Mouse (Mus musculus) adrenal gland, adult 18-20 months (tissue): ENCODE data around the gene Uqcrc1. TPM values are rescaled to one million over a fixed set of nuclear protein-coding genes. Genes with fewer than 3 reads are reported as not detected.

Experiments used
- DNase-seq, 2 experiments: peaks; one replicate each; pipeline ENCODE4 v3.0.0; 2021 to 2022; ENCODE audit warnings: low spot score in 2 of 2
- microRNA-seq, 2 experiments: library from miRNA; unstranded; fragments of <30 nt; microRNA quantifications; one replicate each; pipeline ENCODE4 v1.2.0; 2021; ENCODE audit warnings: borderline number of aligned reads in 2 of 2
- total RNA-seq, 2 experiments: library from RNA; stranded (reverse); gene quantifications; 1 replicate in 1 of 2; 2 replicates in 1 of 2; pipeline ENCODE4 v1.2.3; 2021

Uqcrc1 gene
- total RNA-seq, 2 experiments from 2014 or later = 638 to 1,072 TPM

DNA sequence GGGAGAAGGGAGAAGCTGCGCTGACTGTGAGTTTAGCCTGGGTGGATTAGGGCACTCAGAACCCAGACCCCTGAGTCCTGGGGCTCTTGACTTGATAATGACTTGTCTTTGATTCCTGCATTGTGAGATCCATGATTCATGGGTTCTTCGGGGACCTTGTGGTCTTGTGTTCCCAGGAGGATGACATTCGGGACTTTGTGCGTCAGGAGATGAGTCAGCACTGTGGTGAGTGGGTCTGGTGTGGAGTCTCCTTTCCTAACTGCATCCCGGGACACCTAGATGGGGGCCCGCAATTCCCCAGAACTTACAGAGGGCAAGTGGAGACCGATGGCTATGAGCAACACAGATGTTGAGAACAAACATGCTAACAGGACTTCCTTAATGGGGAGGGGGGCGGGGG lies 46.1 kb downstream of the Uqcrc1 start:
- DNase-seq = peak in 1 of 2 experiments; percentile 36

DNA sequence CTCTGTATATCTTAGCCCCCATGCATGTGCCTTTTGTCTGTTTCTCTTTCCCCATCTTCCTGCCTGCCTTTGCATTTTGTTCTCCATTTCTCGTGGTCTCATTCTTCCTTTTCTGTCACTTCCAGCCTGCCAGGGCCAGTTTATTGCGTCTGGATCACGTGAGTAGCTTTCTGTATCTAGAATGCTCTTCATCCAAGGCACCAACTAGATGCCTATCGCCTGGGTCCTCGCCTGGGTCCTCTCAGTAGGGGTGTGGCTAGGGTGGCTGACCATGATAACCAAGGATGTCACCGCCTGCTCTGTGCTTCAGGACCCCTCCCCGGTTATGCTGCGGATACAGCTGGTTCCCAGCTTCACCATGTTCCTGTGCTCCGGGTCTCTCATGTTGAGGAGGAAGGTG lies 46.8 kb downstream of the Uqcrc1 start:
- DNase-seq = no peak

GRCm38 (mm10) chr9:108985710-108986109 lies 49.3 kb downstream of the Uqcrc1 start, which contains the start of gene Ucn2:
Gene Ucn2, plus strand, starts transcription at chr9:108986010.
- DNase-seq = no peak

DNA sequence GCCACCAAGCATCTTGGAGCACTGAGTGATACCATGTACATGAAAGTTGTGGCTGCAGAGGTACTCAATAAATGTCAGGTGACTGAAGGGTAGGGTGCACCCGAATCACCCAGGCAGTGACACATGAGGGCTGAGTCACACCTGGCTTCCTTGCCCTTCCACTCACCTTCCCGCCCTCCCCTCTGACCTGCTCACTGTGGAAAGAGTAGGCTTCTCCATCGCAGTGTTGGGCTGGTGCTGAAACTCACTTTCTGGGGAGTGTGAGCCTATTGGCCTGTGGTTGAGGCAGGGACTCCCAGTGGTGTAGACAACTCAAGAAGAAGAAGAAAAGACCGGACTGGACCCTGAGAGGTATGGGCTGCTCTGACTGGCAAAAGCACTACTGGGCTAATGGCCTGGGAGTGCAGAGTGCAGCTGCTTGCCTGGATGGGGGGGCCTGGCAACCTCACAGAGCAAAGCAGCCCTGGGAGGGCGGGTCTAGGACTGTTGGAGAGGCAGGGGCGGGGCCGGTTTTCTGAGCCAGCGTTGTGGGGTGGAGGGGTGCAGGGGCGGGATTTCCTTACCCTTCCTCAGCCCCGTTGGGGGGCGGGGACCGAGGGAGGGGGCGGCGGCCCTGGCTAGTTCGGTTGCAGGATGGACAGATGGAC lies 51.4 kb downstream of the Uqcrc1 start:
- DNase-seq = peak in 1 of 2 experiments; percentile 44

DNA sequence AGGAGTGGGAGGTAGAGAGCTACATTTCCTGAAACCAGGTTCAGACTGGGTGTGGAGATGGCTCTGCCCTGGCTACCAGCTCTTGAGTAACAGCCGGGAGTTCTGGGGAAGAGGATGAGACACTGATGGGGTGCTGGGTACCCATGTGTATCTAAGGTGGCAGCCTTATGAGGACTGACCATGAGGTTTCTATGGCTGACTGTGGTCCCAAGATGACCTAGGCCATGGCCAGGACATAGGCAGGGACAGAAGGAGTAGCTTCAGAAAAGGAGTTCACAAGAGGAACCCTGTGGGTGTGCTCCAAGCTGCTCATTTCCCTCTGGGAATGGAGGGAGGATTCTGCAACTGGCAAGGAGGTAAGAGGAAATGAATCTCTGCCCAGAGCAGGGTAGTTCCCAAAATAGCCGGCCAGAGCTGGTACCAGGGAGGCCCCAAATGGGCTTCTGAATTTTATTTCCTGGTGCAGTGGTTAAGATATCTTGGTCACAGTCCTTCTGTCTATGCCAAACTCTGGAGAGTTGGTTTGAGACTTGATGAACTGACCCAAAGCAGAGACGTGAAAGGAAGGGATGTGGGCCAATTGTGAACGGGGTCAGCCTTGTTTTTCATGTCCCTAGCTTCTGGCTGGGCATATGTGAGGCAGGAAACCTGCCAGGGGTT lies 53.5 kb downstream of the Uqcrc1 start:
- no peak for DNase-seq

DNA sequence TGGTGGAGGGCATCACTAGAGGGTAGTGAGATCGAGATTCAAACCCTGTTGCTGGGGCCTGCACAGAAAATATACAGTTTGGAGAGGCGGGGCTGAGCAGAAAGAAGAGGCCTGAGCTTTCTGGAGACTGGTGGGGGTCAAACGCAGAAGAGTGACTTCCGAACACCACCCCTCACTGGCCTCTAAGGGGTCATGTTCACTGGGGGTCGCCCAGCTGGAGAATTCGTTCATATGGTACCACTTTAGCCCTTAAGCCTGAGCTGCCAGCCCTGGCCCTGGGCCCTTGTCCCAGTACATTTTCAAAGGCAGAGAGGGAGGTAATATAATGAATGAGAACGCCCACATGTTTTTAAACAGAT lies 54.0 kb downstream of the Uqcrc1 start:
- DNase-seq = no peak

DNA sequence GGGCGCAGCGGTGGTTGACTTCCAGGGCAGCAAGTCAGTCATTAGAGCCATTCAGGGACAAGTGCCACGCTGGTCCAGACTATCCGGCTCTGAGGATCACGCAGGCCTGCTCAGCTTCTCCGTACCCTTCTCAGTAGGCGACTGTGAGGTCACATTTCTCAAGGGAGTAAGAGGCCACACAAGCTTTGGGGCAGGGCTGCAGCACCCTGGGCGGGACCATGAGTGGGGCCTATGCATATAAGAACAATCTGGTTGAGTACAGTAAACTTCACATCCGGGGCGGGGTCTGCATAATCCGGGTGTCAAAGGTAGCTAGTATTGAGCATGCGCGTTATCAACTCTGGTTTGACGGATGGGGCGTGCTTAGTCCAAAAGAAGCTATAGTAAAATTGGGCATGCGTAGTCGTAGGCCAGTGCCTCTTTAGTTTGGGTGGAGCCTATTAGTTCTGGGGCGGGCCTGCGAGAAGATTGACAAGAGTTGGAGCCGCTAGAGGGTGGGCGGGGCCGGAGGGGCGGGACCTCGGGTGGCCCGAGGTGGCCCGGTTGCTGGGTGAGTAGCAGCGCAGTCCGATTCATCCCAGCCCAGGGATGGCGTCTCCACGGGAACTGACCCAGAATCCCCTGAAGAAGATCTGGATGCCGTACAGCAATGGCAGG lies 55.1 kb downstream of the Uqcrc1 start, which contains the start of gene Pfkfb4:
Pfkfb4 (plus strand) TSS at position 351 of the 657 bp plus-strand sequence.
- peak; percentile 82 to 83 for DNase-seq

DNA sequence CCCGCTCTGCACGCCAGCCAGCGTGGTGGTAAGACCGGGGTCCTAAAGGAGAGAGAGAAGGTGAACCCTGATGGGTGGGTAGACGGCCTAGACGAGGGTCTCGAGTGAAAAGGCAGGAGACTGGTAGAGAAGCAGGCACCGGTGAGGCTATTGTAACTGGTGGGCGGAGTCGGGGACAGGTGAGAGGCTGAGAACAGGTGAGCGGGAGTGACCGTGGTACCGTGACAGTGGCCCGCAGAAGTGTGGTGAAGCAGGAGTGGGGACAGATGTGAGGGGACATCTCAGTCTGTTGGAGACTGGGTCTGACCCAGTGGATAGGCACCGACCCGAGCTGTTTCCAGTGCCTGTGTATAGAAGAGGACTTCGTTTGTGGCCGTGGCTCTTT lies 55.6 kb downstream of the Uqcrc1 start:
- DNase-seq = no peak

DNA sequence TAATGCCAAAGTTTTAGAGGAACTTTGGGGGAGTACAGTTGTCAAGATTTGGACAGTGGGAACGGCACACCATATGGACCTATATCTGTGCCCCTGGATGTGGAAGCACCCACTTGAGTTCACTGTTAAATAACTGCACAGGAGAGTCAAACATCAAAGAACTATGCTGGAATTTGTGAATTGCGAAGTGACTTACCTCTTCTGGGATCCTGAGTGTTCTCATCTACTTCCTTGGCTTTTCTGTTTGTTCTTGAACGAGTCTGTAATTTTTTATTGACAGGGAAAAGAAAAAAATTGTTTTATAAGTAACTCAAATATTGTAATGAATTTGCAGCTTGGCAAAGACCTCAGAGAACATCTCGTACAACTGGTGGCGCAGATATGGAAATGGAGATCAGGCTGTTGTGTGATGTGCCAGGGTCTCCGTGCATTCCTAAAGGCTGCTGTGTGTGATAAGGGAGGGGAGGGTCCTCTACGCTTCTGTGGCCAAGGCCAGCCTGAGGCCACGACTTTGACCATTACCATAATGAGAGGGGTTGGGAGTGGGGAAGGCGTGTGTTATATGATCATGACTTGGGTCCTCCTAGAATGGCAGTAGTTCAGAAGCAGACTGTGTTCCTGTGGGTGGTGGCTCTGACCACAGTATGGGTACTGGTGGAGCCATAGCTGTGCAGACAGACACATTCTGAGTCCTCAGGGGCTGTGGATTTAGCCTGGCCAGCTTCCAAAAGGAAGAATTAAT lies 56.4 kb downstream of the Uqcrc1 start:
- no peak for DNase-seq

DNA sequence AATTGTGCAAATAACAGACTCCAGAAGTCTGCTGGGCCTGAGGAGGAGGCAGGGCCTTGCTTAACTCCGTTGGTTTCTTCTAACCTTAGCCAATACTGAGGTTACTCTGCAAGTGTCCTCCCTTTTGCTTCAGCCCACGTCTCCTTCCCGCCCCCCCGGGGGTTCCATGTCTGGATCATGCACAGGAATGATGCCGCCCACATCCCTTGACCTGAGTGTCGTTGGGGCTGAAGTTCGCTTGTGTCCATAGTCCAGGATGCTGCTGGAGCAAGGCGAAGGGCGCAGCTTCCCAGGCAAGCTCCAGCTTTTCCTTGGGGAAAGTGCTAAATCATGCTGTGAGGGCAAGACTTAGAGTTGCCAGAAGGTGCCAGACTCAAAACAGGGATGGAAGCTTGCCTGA lies 60.0 kb downstream of the Uqcrc1 start:
- DNase-seq = no peak

GRCm38 (mm10) chr9:108998287-108999166 lies 62.1 kb downstream of the Uqcrc1 start:
- DNase-seq = no peak

DNA sequence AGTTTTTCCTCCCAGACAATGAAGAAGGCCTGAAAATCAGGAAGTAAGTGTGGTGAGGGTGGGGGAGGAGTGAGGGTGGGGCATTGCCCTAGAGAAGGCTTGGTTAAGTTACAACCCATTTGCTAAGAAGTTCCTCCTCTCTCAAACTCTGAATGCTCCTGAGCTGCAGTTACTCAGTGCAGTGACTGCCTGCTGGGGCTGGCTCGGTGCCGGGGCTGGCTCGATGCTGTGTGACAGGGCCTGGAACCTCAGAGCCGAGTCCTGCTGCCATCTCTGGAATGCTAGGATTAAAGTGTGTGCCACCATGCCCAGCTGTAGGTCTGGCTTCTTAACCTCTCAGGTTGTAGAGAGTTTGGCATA lies 62.7 kb downstream of the Uqcrc1 start:
- DNase-seq = no peak

Small RNAs within 50 kb of the gene (microRNA-seq; reads per million reads assigned to microRNA genes)
- 0 reads per million in 2 experiments for gene Mir711

Other genes starting within 250 kb of the Uqcrc1 start
- 10 to 100 TPM; 33.1 to 43.5 TPM for gene Prkar2a, start 247.3 kb upstream of the Uqcrc1 start, total RNA-seq
- gene Ip6k2, start 152.8 kb upstream of the Uqcrc1 start, total RNA-seq = 100 to 1,000 TPM in 1 of 2 experiments, 10 to 100 TPM in 1; 76.8 to 101 TPM
- 10 to 100 TPM; 10.8 to 11.3 TPM for gene Nckipsd, start 128.3 kb upstream of the Uqcrc1 start, total RNA-seq
- 1 to 10 TPM; 3.6 to 4.1 TPM for gene Celsr3, start 110.3 kb upstream of the Uqcrc1 start, total RNA-seq
- 10 to 100 TPM in 1 of 2 experiments, 1 to 10 TPM in 1; 9.6 to 13.8 TPM for gene Slc26a6, start 83.3 kb upstream of the Uqcrc1 start, total RNA-seq
- gene Tmem89, start 22.0 kb upstream of the Uqcrc1 start, total RNA-seq = under 1 TPM in 1 of 2 experiments, not detected in 1; 0.32 TPM
- 1 to 10 TPM; 6.4 to 7.5 TPM for gene Col7a1, start 17.0 kb downstream of the Uqcrc1 start, total RNA-seq
- gene Ucn2, start 49.4 kb downstream of the Uqcrc1 start, total RNA-seq = under 1 TPM; 0.26 to 0.53 TPM
- 10 to 100 TPM in 1 of 2 experiments, 1 to 10 TPM in 1; 7.6 to 13.7 TPM for gene Pfkfb4, start 55.1 kb downstream of the Uqcrc1 start, total RNA-seq
- 100 to 1,000 TPM; 126 to 137 TPM for gene Shisa5, start 101.9 kb downstream of the Uqcrc1 start, total RNA-seq
- 10 to 100 TPM; 15.8 to 21.6 TPM for gene Trex1, start 123.1 kb downstream of the Uqcrc1 start, total RNA-seq
- 10 to 100 TPM; 14.7 to 15.2 TPM for gene Atrip, start 137.5 kb downstream of the Uqcrc1 start, total RNA-seq
- gene Ccdc51, start 145.9 kb downstream of the Uqcrc1 start, total RNA-seq = 10 to 100 TPM; 11.8 to 12.6 TPM
- gene Tma7, start 146.0 kb downstream of the Uqcrc1 start, total RNA-seq = 100 to 1,000 TPM; 319 to 392 TPM
- 100 to 1,000 TPM in 1 of 2 experiments, 10 to 100 TPM in 1; 63.9 to 107 TPM for gene Plxnb1, start 158.8 kb downstream of the Uqcrc1 start, total RNA-seq
- not detected for gene Fbxw21, start 225.4 kb downstream of the Uqcrc1 start, total RNA-seq